Mouse (Mus musculus) olfactory bulb, adult 2 months (tissue): Measurements from ENCODE around the gene Lman1l.

Experiments
- CTCF ChIP-seq: fragments of 200-500 bp; IDR thresholded peaks from 2 replicates; pipeline ENCODE4 v1.5.1; 2012; ENCODE audit warnings: low read depth, mild to moderate bottlenecking, low read length, moderate library complexity; ENCODE audit not compliant: insufficient read depth
- POLR2A ChIP-seq: fragments of 200-500 bp; IDR thresholded peaks from 2 replicates; pipeline ENCODE4 v1.6.1; 2012; ENCODE audit warnings: mild to moderate bottlenecking, low read depth, low read length, moderate library complexity; ENCODE audit not compliant: insufficient read depth

DNA sequence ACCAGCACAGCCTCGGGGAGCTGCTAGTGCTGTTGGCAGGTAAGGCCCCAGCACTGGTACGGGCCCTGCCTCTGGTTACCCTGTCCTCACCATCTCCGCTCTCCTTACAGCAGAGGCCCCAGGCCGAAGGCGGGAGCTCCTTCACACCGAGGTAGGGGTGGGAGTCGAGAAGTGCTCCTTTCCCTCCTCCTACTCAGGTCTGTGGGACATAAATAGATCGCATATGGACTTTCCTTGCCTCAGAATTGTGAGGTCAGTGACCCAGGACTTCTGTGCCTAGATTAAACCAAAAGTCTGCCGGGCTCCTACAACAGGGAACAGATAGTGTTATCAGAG lies 26.4 kb downstream of the Lman1l start:
- TF ChIP-seq CTCF (no peak), POLR2A (no peak)
